Mouse (Mus musculus): ENCODE measurements around the gene Tmem163. TPM values are rescaled to one million over a fixed set of nuclear protein-coding genes. Genes with fewer than 3 reads are reported as not detected.

Gene Tmem163
- polyA plus RNA-seq (2014; fragmentation: Illumina TruSeq; extraction: RNeasy Lipid Tissue Mini Kit (QIAGEN cat#74804); ENCODE audit: low read depth, low replicate concordance): 0.22 TPM

GRCm38 (mm10) chr1:127679498-127680133 lies at the start of gene Tmem163:
Tmem163 (minus strand) TSS chr1:127679548.

DNA sequence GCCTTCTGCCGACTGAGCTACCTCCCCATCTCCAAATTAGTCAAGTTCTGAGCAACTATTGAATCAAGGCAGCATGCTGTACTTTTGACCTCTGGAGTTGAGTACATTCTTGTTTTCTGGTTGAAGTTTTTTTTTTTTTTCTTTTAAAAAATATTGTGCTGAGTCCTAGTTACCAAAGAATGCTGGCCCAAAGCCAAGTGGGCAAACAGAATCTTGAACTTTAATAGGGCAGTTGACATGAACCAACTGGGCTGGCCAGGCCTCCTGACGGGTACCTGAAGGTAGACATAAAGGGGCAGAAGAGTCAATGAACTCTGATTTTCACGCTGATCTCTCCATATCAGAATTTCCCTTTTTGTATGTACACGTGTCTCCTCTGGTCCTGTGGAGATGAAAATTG lies 49.7 kb upstream of the Tmem163 start, which contains the start of gene Acmsd:
TSS of gene Acmsd (plus strand) at position 318 of the 400 bp plus-strand sequence.

Other genes starting within 250 kb of the Tmem163 start
- not detected for gene Acmsd, start 49.9 kb upstream of the Tmem163 start, polyA plus RNA-seq (2014; fragmentation: Illumina TruSeq; extraction: RNeasy Lipid Tissue Mini Kit (QIAGEN cat#74804); ENCODE audit: low read depth, low replicate concordance)
- 104 TPM for gene Ccnt2, start 94.6 kb upstream of the Tmem163 start, polyA plus RNA-seq (2014; fragmentation: Illumina TruSeq; extraction: RNeasy Lipid Tissue Mini Kit (QIAGEN cat#74804); ENCODE audit: low read depth, low replicate concordance)
- gene Map3k19, start 175.5 kb upstream of the Tmem163 start, polyA plus RNA-seq (2014; fragmentation: Illumina TruSeq; extraction: RNeasy Lipid Tissue Mini Kit (QIAGEN cat#74804); ENCODE audit: low read depth, low replicate concordance): 0.47 TPM
- 66.7 TPM for gene Rab3gap1, start 189.2 kb upstream of the Tmem163 start, polyA plus RNA-seq (2014; fragmentation: Illumina TruSeq; extraction: RNeasy Lipid Tissue Mini Kit (QIAGEN cat#74804); ENCODE audit: low read depth, low replicate concordance)

All from sigmoid colon, adult 10 weeks (tissue).